Mouse (Mus musculus): ENCODE measurements around the gene Creld1.

DNA sequence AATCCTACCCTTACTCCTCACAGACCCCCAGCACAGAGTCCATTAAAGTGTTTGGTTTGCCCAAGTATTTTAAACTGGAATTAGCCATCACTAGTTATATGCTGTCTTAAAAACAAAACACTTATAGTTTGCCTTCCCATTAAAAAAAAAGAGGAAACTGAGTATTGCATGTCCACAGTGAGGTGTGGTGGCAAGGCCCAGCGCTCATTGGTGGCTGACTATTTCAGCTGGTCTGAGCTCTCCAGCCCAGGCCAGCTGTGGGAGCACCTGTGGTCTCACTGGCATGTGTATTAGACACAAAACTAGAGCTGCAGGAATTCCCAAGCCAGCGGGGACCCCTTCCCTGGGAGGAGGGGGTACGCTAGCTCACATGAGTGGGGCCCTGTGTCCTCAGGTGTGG, 14.6 kb upstream of the Creld1 start:
- no peak for TF ChIP-seq CTCF (conservative IDR thresholded peaks at IDR 0.05; ENCODE audit: low read length)
- no peak for TF ChIP-seq NANOG (IDR thresholded peaks at IDR 0.05; ENCODE audit: borderline replicate concordance, low read length)
- no peak for TF ChIP-seq POU5F1 (IDR thresholded peaks at IDR 0.05; ENCODE audit: borderline replicate concordance, low read length)

All from E14TG2a.4 (cell line).